Mouse (Mus musculus) stomach, embryonic 14.5 days (tissue): ENCODE measurements around the gene Hnf1b. TPM values are rescaled to one million over a fixed set of nuclear protein-coding genes. Genes with fewer than 3 reads are reported as not detected.

Source experiments
- ATAC-seq: fragments of 200-750 bp; cut with Nextera tagmentation; 2 replicates; pipeline ENCODE4 v1.8.0; 2017; ENCODE audit warnings: low read depth, moderate TSS enrichment; ENCODE audit not compliant: insufficient number of reproducible peaks, insufficient read depth, low FRiP score
- H3K27ac ChIP-seq: fragments of 300-500 bp; sonication (generic); 2 replicates; pipeline ENCODE4 v1.5.1; 2014; ENCODE audit warnings: mild to moderate bottlenecking, low read length, moderate library complexity, mixed read lengths
- H3K27me3 ChIP-seq: fragments of 300-500 bp; sonication (generic); 2 replicates; pipeline ENCODE4 v1.6.1; 2014; ENCODE audit warnings: low read length, control low read depth, mixed read lengths; ENCODE audit not compliant: control insufficient read depth, insufficient read depth
- H3K36me3 ChIP-seq: fragments of 300-500 bp; sonication (generic); 2 replicates; pipeline ENCODE4 v1.6.1; 2014; ENCODE audit warnings: mild to moderate bottlenecking, control low read depth, low read length, moderate library complexity, mixed read lengths; ENCODE audit not compliant: control insufficient read depth, insufficient read depth
- H3K4me1 ChIP-seq: fragments of 300-500 bp; sonication (generic); 2 replicates; pipeline ENCODE4 v1.6.1; 2014; ENCODE audit warnings: low read length, control low read depth, mixed read lengths; ENCODE audit not compliant: control insufficient read depth, insufficient read depth
- H3K4me2 ChIP-seq: fragments of 300-500 bp; sonication (generic); replicated peaks from 2 replicates; pipeline ENCODE4 v1.6.1; 2014; ENCODE audit warnings: low read depth, low read length, control low read depth
- H3K4me3 ChIP-seq: fragments of 300-500 bp; sonication (generic); 2 replicates; pipeline ENCODE4 v1.5.1; 2014; ENCODE audit warnings: low read depth, low read length, control low read depth
- H3K9ac ChIP-seq: fragments of 300-500 bp; sonication (generic); replicated peaks from 2 replicates; pipeline ENCODE4 v1.6.1; 2014; ENCODE audit warnings: low read depth, mild to moderate bottlenecking, control low read depth, low read length, moderate library complexity, mixed read lengths
- H3K9me3 ChIP-seq: fragments of 300-500 bp; sonication (generic); 2 replicates; pipeline ENCODE4 v1.6.1; 2016; ENCODE audit warnings: low read depth, low read length, control low read depth; ENCODE audit not compliant: control insufficient read depth
- WGBS: fragments of 180-500 bp; shearing (Covaris S2); extraction: QIAGEN DNeasy Blood & Tissue Kit; methylation state at CpG from one replicate; pipeline ENCODE4 v1.1.7; 2014; 5-methylcytosine and 5-hydroxymethylcytosine counted together
- polyA plus RNA-seq: library from polyadenylated mRNA; unstranded; fragments of >200 nt; fragmentation: Nextera tagmentation; extraction: Ambion mirVana; gene quantifications from 2 replicates; pipeline ENCODE4 v1.2.1, GENCODE M21; 2014

Hnf1b gene
- polyA plus RNA-seq, 1 experiment from 2014 or later: 8.2 TPM

DNA sequence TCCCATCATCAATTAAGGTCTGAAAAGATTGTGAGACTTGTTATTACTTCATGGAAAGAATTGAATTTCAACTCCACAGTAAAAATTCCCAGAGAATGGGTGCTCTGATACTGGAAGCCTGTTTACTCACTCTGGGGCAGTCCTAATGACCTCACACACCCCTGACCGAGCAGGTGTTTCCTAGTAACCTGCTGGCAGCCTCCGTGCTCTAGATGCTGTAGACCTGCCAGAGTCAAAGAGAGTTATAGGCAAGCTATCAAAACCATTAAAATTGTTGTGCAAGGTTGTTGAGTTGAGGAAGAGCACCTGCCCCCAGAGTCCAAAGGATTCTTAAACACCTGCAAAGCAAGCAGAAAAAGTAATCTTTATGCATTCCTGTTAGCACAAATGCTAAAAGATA is 72.7 kb downstream of the Hnf1b start:
- no peak overlapping the region for H3K4me3 ChIP-seq
- H3K4me1 ChIP-seq: no peaks in the 10 kb centered on the region
- no peaks in the 10 kb centered on the region for H3K27me3 ChIP-seq
- H3K27ac ChIP-seq: no peak overlapping the region
- ATAC-seq: no peak
- no peaks in the 10 kb centered on the region for H3K9me3 ChIP-seq
- H3K9ac ChIP-seq: no peak overlapping the region
- no peaks in the 10 kb centered on the region for H3K36me3 ChIP-seq
- no peak overlapping the region for H3K4me2 ChIP-seq
- WGBS: 24% methylated on average over 2 of the region's 2 CpGs

DNA sequence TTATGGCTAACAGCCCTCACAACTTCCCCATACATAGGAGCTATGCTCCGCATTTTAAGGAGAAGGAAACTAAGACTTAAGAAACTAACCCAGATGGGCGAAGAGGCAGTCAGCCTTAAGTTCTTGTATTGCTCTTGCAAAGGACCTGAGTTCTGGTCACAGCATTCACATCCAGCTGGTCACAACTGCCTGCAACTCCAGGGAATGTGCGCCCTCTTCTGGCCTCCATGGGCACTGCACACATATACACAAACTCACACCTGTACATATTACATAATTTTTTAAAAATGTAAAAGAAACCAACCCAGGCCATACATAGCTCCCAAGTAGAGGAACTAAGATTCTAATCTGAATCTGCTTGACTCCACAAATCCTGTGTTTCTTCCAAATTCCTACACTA is 77.2 kb downstream of the Hnf1b start:
- no peak overlapping the region for H3K9ac ChIP-seq
- no peak for ATAC-seq

DNA sequence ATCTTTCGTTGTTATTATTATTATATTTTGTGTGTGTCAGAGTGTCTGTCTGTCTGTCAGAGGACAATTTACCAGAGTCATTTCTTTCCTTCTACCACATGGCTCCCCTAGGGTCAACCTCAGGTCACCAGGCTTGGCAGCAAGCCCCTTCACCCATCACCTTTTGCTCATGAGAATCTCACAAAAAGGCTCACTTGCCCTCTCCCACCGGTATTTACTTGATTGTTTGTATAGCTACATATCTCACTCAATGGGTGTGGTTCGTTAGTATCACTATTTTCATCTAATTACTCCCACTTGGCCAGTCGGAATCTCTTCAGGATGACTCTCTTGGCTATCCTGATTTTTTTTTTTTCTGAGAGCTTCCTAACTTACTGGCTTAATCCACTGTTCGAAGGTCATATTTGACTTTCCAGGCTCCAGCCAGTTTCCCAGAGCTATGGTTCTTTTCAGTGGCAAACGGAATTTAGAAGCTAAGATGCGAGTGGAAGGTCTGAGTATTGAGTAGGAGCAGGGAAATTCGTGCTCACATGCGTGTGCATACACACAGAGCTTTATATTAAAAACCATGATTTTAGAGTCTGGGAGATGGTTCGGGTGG is 82.7 kb downstream of the Hnf1b start:
- 67% methylated on average over 10 of the region's 10 CpGs for WGBS
- H3K36me3 ChIP-seq: no peaks in the 10 kb centered on the region

More for the DNA sequence above, 77.2 kb downstream of the Hnf1b start:
- Histone ChIP-seq H3K9me3 (no peaks in the 10 kb centered on the region), H3K27ac (no peak overlapping the region), H3K27me3 (no peaks in the 10 kb centered on the region), H3K36me3 (no peaks in the 10 kb centered on the region), H3K4me1 (no peaks in the 10 kb centered on the region), H3K4me2 (no peak overlapping the region), H3K4me3 (no peak overlapping the region)
- 65% methylated on average over 3 of the region's 3 CpGs for WGBS

DNA sequence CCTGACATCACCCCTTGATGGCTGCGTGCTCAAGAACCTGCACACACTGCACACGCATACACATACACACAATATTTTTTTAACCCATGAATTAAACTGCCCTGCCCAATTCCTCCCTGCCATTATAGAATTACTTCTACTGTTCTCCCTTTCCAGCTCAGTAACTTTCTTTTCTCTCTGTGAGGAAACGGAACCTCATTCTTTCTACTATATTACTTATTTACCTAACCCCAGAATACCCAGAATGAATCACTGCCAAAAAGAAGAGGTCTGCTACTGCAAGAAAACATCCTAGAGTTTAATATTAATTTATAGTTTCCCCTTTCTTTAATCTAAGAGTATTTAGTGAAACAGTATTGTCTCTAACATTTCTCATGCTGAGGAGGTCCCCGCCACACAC is 83.5 kb downstream of the Hnf1b start:
- Histone ChIP-seq H3K9ac (no peak overlapping the region), H3K27ac (no peak overlapping the region), H3K36me3 (no peaks in the 10 kb centered on the region), H3K27me3 (no peaks in the 10 kb centered on the region), H3K9me3 (no peaks in the 10 kb centered on the region), H3K4me1 (no peaks in the 10 kb centered on the region), H3K4me3 (no peak overlapping the region), H3K4me2 (no peak overlapping the region)
- no peak for ATAC-seq
- 83% methylated on average over 4 of the region's 4 CpGs for WGBS

More for the DNA sequence above, 82.7 kb downstream of the Hnf1b start:
- no peaks in the 10 kb centered on the region for H3K27me3 ChIP-seq
- H3K4me2 ChIP-seq: no peak overlapping the region
- no peak for ATAC-seq
- H3K4me3 ChIP-seq: no peak overlapping the region
- H3K9ac ChIP-seq: no peak overlapping the region
- H3K4me1 ChIP-seq: no peaks in the 10 kb centered on the region
- H3K27ac ChIP-seq: no peak overlapping the region
- H3K9me3 ChIP-seq: no peaks in the 10 kb centered on the region

DNA sequence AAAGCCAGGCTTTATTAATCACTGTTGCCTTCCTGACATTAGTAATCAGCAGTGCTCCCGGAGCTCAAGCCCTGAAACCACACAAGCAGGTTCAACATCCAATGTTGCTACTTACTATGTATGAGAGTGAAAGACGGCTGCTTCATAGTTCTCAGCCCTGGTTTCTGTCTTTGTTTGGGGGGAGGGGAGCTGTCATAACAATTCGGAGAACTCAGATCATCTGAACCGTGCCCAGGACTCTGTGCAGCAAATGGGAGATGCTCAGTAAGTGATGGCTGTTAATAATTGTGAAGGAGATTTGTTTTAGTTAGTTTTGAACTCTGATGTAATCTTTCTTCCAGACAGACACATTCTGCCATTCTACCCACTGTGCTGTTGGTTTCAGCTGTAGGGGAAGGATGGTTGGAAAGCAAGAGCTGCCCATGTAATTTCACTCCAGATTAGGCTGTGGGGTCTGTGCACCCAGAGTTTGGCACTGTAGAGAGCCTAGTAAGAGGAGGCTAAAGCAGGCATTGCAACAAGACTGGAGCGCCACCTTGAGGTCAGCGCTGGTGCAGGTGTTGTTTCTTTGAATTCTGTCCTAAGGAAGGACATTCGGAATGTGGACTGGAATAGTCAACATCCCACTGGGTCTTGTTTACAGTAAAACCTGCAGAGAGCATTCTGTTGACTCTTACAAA is 86.3 kb downstream of the Hnf1b start:
- Histone ChIP-seq H3K4me2 (no peak overlapping the region), H3K36me3 (no peaks in the 10 kb centered on the region), H3K27me3 (no peaks in the 10 kb centered on the region), H3K9ac (no peak overlapping the region), H3K27ac (no peak overlapping the region), H3K4me3 (no peak overlapping the region), H3K9me3 (no peaks in the 10 kb centered on the region), H3K4me1 (no peaks in the 10 kb centered on the region)
- peak; percentile 61; the same call in 1 of the 2 replicates for ATAC-seq
- 9% methylated on average over 7 of the region's 7 CpGs for WGBS

DNA sequence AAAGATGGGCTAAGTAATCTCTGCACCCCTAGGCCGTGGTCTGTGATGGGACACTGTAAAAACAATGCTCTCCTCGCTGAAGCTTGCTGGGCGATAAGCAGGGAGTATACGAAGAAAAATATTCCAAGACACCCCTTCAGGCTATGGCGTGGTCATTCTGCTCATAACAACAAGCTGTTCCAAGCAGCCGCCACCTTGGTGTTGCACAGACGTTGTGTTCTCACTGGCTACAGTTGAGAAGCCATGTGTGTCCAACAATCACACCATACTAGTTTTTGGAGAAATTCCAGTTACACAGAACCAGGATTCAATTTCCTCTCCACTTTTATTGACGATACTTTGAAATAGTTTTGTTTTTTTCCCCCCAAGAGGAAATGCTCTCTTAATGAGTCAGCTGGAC is 88.7 kb downstream of the Hnf1b start:
- Histone ChIP-seq H3K27me3 (no peaks in the 10 kb centered on the region), H3K9ac (no peak overlapping the region), H3K4me3 (no peak overlapping the region), H3K27ac (no peak overlapping the region), H3K36me3 (peaks cover under 1% of the 10 kb centered on the region; the same call in 1 of the 2 replicates), H3K4me1 (peaks cover 5% of the 10 kb centered on the region; the same call in 1 of the 2 replicates), H3K4me2 (no peak overlapping the region), H3K9me3 (no peaks in the 10 kb centered on the region)
- 77% methylated on average over 8 of the region's 8 CpGs for WGBS
- ATAC-seq: no peak

DNA sequence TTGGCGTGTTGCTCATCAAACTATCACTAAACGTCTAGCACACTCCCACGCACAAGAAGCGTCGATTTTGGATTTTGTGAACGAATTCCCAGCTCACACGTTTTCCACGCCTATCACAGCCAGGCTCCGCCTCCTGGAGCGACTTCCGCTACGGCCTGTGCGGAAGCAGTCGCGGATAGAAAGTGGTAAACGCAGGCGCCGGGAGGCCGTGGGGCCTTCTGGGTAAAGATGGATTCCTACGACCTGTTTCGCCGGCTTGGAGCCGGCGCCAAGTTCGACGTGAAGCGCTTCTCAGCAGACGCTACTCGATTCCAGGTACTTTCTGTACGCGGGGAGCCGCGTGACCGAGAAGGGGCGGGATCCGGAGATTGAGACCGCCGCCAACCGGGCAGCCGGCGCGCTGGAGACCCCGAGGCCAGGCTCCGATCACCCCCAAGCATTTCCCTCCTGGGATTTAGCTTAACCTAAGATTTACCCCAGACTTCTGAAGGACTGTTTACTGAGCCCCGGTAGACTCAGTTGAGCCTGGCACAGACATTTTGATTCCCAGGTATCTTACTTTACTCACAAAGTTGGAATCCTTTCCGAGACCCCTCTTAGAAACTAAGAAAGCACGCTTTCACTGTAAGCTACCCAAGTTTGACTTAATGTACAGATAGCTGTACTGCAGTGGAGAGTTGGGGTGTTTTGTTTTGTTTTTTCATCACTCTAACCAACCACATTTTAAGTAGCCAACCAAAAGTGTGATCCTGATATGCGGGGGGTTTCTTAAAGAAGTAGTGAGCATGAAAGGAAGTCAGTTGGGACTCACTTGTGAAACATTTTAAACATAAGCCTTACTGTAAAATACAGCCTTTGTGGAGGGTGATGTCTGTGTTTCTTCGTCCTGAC is 92.3 kb downstream of the Hnf1b start, which contains the start of gene Ddx52:
TSS of gene Ddx52 (plus strand) at position 113 of the 891 bp plus-strand sequence.
- Histone ChIP-seq H3K36me3 (peaks cover 29% of the 10 kb centered on the region), H3K9me3 (no peaks in the 10 kb centered on the region), H3K4me1 (peaks cover 5% of the 10 kb centered on the region; the same call in 1 of the 2 replicates), H3K4me3 (peak within 1 kb of the TSS; percentile 75), H3K4me2 (peak within 1 kb of the TSS; percentile 51), H3K9ac (peak within 1 kb of the TSS; percentile 72), H3K27me3 (no peaks in the 10 kb centered on the region), H3K27ac (peak within 1 kb of the TSS; percentile 62)
- WGBS: under 1% methylated on average over 49 of the region's 49 CpGs
- ATAC-seq: peak; percentile 93
